Mouse (Mus musculus) megakaryocyte progenitor cell, adult 5-6 weeks (primary cell): ENCODE measurements around the gene Omd. TPM values are rescaled to one million over a fixed set of nuclear protein-coding genes. Genes with fewer than 3 reads are reported as not detected.

Experiments
- ATAC-seq: replicated peaks from 2 replicates; pipeline ENCODE4 v1.8.0; 2016; ENCODE audit warnings: mild to moderate bottlenecking, moderate TSS enrichment, inconsistent platforms; ENCODE audit not compliant: poor library complexity
- total RNA-seq, 2 experiments: library from RNA; stranded (forward) in 1 of 2; stranded (reverse) in 1 of 2; fragments of 157-497, 149-512 nt in 1 of 2; fragments of 200-1000 nt in 1 of 2; gene quantifications; 2 replicates each; pipeline versions ENCODE4 v1.2.3 to v1.2.4; 2015 to 2017

The Omd gene
- total RNA-seq, 2 experiments from 2014 or later = 0.04 TPM; not detected in 1

GRCm38 (mm10) chr13:49607714-49608113 is 25.5 kb downstream of the Omd start, which contains the start of gene Ogn:
Gene Ogn (plus strand): TSS chr13:49608046.
- no peak for ATAC-seq

GRCm38 (mm10) chr13:49608589-49609322 is 26.5 kb downstream of the Omd start:
- no peak for ATAC-seq

GRCm38 (mm10) chr13:49617021-49617420 is 34.8 kb downstream of the Omd start:
- ATAC-seq = peak; percentile 69

GRCm38 (mm10) chr13:49618365-49618764 is 36.1 kb downstream of the Omd start:
- ATAC-seq = peak; percentile 68

GRCm38 (mm10) chr13:49623216-49623615 is 41.0 kb downstream of the Omd start:
- ATAC-seq = no peak

GRCm38 (mm10) chr13:49628167-49628566 is 45.9 kb downstream of the Omd start:
- ATAC-seq = peak; percentile 84

GRCm38 (mm10) chr13:49629076-49629475 is 46.8 kb downstream of the Omd start:
- no peak for ATAC-seq

GRCm38 (mm10) chr13:49639965-49640364 is 57.7 kb downstream of the Omd start:
- ATAC-seq = peak; percentile 63

Other genes with a start within 250 kb of the Omd start
- 9.7 and 10.9 TPM in 2 replicates for gene Bicd2, start 240.9 kb upstream of the Omd start, total RNA-seq (2015)
- gene Bicd2, start 240.9 kb upstream of the Omd start, total RNA-seq (2017) = 17.1 and 21.5 TPM in 2 replicates
- 4.6 and 5.1 TPM in 2 replicates for gene Ippk, start 161.2 kb upstream of the Omd start, total RNA-seq (2015)
- 12.1 and 15.3 TPM in 2 replicates for gene Ippk, start 161.2 kb upstream of the Omd start, total RNA-seq (2017)
- 1.3 and 1.7 TPM in 2 replicates for gene Tes3-ps, start 89.1 kb upstream of the Omd start, total RNA-seq (2015)
- gene Tes3-ps, start 89.1 kb upstream of the Omd start, total RNA-seq (2017) = 1.9 and 3.1 TPM in 2 replicates
- gene Ecm2, start 77.7 kb upstream of the Omd start, total RNA-seq (2015) = not detected in 2 replicates
- gene Ecm2, start 77.7 kb upstream of the Omd start, total RNA-seq (2017) = 0.10 and 0.17 TPM in 2 replicates
- gene Aspn, start 38.0 kb upstream of the Omd start, total RNA-seq (2015) = not detected in 2 replicates
- gene Aspn, start 38.0 kb upstream of the Omd start, total RNA-seq (2017) = not detected in 2 replicates
- not detected in 2 replicates for gene Ogn, start 25.6 kb downstream of the Omd start, total RNA-seq (2015)
- 0.27 TPM in 1 of 2 replicates, not detected in the other for gene Ogn, start 25.6 kb downstream of the Omd start, total RNA-seq (2017)
- gene Cenpp, start 70.3 kb downstream of the Omd start, total RNA-seq (2015) = 37.1 and 38.1 TPM in 2 replicates
- 47.6 and 53.9 TPM in 2 replicates for gene Cenpp, start 70.3 kb downstream of the Omd start, total RNA-seq (2017)
- gene Nol8, start 70.6 kb downstream of the Omd start, total RNA-seq (2015) = 52.3 and 61.5 TPM in 2 replicates
- gene Nol8, start 70.6 kb downstream of the Omd start, total RNA-seq (2017) = 39.9 and 60.8 TPM in 2 replicates
- 81.6 and 83.7 TPM in 2 replicates for gene Iars, start 99.6 kb downstream of the Omd start, total RNA-seq (2015)
- gene Iars, start 99.6 kb downstream of the Omd start, total RNA-seq (2017) = 73.1 and 77.1 TPM in 2 replicates
- gene Gm30302, start 216.5 kb downstream of the Omd start, total RNA-seq (2015) = not detected in 2 replicates
- not detected in 2 replicates for gene Gm30302, start 216.5 kb downstream of the Omd start, total RNA-seq (2017)